Mouse (Mus musculus) hindbrain, embryonic 10.5 days (tissue): ENCODE measurements around the gene Ccdc86. TPM values are rescaled to one million over a fixed set of nuclear protein-coding genes. Genes with fewer than 3 reads are reported as not detected.

Source experiments
- DNase-seq: peaks from one replicate; pipeline ENCODE4 v3.0.0-alpha.2; 2017; ENCODE audit warnings: low spot score
- H3K27ac ChIP-seq: fragments of 300-500 bp; sonication (generic); 2 replicates; pipeline ENCODE4 v1.5.1; 2016; ENCODE audit warnings: mild to moderate bottlenecking, moderate library complexity
- H3K27me3 ChIP-seq: fragments of 300-500 bp; sonication (generic); 2 replicates; pipeline ENCODE4 v1.6.1; 2016; ENCODE audit warnings: mild to moderate bottlenecking; ENCODE audit not compliant: poor library complexity, insufficient read depth, severe bottlenecking
- H3K36me3 ChIP-seq: fragments of 300-500 bp; sonication (generic); 2 replicates; pipeline ENCODE4 v1.6.1; 2016; ENCODE audit warnings: mild to moderate bottlenecking, moderate library complexity
- H3K4me1 ChIP-seq: fragments of 300-500 bp; sonication (generic); replicated peaks from 2 replicates; pipeline ENCODE4 v1.6.1; 2016; ENCODE audit warnings: mild to moderate bottlenecking
- H3K4me3 ChIP-seq: fragments of 300-500 bp; sonication (generic); 2 replicates; pipeline ENCODE4 v1.5.1; 2016; ENCODE audit warnings: mild to moderate bottlenecking, moderate library complexity
- H3K9me3 ChIP-seq: fragments of 300-500 bp; sonication (generic); 2 replicates; pipeline ENCODE4 v1.6.1; 2016; ENCODE audit warnings: mild to moderate bottlenecking, moderate library complexity
- WGBS: fragments of 180-500 bp; shearing (Covaris S2); methylation state at CpG from one replicate; pipeline ENCODE4 v1.1.7; 2016; 5-methylcytosine and 5-hydroxymethylcytosine counted together
- polyA plus RNA-seq: library from polyadenylated mRNA; unstranded; fragments of >200 nt; fragmentation: Nextera tagmentation; extraction: Ambion mirVana; gene quantifications from 2 replicates; pipeline ENCODE4 v1.2.1, GENCODE M21; 2016

The Ccdc86 gene
- polyA plus RNA-seq, 1 experiment from 2014 or later, result 31.7 TPM

DNA sequence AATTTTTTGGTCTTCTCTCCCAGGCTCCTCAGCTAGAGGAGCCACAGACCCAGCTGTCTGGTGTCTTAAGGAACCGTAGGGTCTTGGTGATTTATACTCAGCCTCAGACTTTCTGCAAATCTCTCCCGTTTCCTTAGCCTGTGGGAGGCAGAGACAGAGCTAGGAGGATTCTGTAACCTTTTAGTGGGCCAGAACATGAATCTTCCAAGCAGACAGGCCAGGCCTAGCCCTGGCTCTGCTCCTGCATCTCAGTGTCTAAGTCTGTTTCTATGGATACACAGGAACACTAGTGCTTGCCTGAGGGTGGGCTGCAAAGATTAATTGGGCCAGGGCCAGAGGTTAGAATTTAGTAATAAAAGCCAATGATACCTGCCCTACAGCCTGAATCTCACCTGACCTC lies 24.1 kb upstream of the Ccdc86 start:
- Histone ChIP-seq H3K27ac (no peak overlapping the region), H3K4me1 (no peaks in the 10 kb centered on the region), H3K4me3 (no peak overlapping the region), H3K9me3 (peaks cover 12% of the 10 kb centered on the region; the same call in 1 of the 2 replicates), H3K27me3 (no peaks in the 10 kb centered on the region), H3K36me3 (no peaks in the 10 kb centered on the region)
- DNase-seq, result no peak
- WGBS, result 70% methylated on average over 2 of the region's 2 CpGs

DNA sequence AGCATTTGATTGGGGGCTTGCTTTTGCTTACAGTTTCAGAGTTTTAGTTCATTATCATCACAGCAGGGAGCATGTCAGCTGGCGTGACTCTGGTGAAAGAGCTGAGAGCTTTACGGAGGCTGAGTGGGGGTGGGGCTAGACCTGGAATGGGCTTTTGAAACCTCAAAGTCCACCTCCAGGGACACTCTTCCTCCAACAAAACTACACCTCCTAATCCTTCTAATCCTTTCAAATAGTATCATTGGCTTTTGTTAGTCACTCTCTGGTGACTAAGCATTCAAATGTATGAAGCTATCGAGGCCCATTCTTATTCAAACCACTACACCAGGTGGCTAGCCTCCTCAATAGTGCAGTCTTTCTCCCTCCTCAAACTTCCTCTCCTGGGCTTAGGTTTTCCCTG lies 23.6 kb upstream of the Ccdc86 start:
- Histone ChIP-seq H3K4me1 (no peaks in the 10 kb centered on the region), H3K27me3 (no peaks in the 10 kb centered on the region), H3K36me3 (no peaks in the 10 kb centered on the region), H3K4me3 (no peak overlapping the region), H3K9me3 (peaks cover 16% of the 10 kb centered on the region; the same call in 1 of the 2 replicates), H3K27ac (no peak overlapping the region)
- DNase-seq, result no peak
- WGBS, result 53% methylated on average over 3 of the region's 3 CpGs

DNA sequence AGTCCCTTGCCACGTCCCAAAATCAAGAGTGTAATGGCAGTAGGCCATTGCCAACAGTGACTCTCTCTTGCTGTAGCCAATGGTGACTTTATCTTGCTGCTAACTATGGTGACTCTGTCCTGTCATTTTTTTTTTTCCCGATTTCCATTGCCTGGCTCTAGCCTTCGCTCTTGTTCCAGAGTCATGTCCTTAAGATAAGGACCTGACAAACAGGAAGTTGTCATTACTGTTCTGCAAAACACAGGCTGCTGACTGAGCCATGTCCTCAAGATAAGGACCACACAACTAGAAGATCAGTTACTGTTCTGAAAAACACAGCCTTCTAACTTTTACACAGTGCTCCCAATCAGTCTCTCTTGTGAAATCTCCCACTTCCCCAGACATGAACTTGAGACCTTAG lies 21.4 kb upstream of the Ccdc86 start:
- no peak for DNase-seq
- Histone ChIP-seq H3K36me3 (no peaks in the 10 kb centered on the region), H3K27ac (no peak overlapping the region), H3K9me3 (peaks cover 16% of the 10 kb centered on the region; the same call in 1 of the 2 replicates), H3K27me3 (no peaks in the 10 kb centered on the region), H3K4me3 (no peak overlapping the region), H3K4me1 (no peaks in the 10 kb centered on the region)
- 88% methylated on average over 3 of the region's 3 CpGs for WGBS

DNA sequence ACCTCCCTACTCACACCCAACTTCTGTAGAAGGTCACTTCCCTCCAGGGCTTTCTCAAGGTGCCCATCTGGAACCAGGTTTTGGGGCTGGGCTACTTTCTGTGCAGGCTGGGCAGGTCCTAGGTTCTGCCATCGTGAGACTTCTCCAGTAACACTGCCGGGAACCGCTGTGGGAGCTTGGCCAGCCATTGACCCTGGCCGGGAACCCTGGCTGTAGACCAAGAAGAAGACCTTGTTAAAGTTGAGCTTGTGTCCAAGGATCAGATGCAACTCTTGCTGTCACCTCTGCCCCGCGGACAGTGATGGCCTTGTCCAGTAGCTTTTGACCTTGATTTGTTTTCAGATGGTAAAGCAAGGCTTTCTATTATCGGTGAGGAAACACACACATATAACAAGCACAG lies 19.5 kb upstream of the Ccdc86 start:
- DNase-seq, result no peak
- Histone ChIP-seq H3K4me1 (no peaks in the 10 kb centered on the region), H3K4me3 (no peak overlapping the region), H3K27me3 (no peaks in the 10 kb centered on the region), H3K27ac (no peak overlapping the region), H3K9me3 (peaks cover 16% of the 10 kb centered on the region; the same call in 1 of the 2 replicates), H3K36me3 (no peaks in the 10 kb centered on the region)
- WGBS, result 90% methylated on average over 7 of the region's 7 CpGs

DNA sequence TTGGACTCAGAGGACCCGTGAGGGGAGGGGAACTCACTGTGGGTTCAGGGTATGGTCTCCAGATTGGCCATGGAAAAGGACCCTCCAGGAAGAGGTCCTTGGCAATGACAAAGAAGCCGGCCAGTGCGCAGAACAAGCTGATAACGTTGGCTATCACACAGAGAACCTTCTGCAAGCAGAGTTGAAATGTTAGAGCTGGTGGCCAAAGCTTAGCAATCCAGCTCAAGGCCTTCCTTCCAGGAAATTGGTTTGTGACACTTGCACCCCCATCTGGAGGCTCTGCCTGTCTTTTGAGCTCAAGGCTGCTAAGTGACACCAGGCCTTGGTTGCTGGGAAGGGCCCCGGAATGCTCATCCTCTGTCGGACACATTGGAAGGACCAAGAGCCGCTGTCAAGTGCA lies 16.7 kb upstream of the Ccdc86 start:
- H3K27ac ChIP-seq, result no peak overlapping the region
- 88% methylated on average over 7 of the region's 7 CpGs for WGBS
- no peaks in the 10 kb centered on the region for H3K27me3 ChIP-seq
- peaks cover 7% of the 10 kb centered on the region; the same call in 1 of the 2 replicates for H3K9me3 ChIP-seq
- H3K36me3 ChIP-seq, result no peaks in the 10 kb centered on the region
- DNase-seq, result no peak
- H3K4me1 ChIP-seq, result no peaks in the 10 kb centered on the region
- H3K4me3 ChIP-seq, result no peak overlapping the region

DNA sequence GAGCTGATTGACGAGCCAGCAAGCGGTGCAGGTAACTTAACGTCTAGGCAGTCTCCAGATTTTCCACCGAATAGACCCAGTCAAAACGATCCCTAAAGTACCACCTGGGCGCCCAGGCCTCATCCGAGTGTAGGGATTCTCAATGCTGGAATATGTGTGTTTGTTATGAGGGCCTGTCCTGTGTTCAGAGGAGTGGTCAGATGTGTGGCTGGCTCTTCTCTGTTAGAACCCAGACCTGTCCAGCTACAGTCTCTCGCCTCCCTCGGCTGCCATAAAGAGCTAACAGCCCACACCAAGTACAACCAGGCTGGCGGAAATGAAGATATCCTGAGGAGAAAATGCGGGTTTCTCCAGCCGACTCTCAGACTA lies 10.9 kb upstream of the Ccdc86 start:
- WGBS, result 46% methylated on average over 12 of the region's 12 CpGs
- DNase-seq, result no peak
- Histone ChIP-seq H3K27ac (no peak overlapping the region), H3K4me1 (peaks cover 6% of the 10 kb centered on the region), H3K36me3 (no peaks in the 10 kb centered on the region), H3K4me3 (no peak overlapping the region), H3K27me3 (no peaks in the 10 kb centered on the region), H3K9me3 (no peaks in the 10 kb centered on the region)

DNA sequence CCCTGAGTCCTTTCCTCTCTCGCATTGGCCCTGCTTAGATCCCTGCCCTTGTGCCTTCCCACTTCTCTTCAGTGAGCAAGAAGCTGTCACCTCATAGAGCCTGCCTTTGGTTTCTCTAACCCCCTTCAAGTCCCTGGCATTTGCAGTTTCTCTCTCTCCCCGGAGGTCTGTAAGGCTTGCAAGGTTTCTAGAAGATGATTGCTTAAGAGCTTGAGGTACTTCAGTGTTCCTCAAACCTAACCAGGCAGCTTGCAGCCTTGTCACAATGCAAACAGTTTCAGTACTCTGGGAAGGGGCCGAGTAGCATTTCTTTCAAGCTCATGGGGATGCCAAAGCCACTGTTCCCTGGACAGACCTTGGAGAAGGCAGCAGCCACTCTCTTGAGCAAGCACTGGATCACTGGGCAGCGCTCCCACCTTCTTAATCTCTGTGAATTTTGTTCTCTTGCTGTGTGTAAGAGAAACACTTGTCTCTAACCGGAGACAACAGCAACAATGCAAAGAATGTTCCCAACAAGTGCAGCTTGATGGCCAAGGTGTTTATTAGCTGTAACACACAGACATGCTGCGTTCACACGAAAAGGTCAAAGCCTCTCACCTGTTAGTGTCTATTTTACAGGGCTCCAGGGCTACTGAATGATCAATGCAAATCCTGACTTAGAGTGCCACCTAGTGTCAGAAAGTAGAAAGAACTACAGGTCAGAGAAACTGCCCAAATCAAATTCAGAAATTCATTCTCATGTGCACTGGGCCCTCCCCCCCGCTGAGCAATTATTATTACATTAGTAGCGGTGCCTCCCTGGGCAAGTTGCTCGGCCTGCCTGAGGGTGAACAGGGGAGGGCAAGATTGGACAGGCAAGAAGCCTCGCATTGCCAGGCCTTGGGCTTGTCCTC lies 10.3 kb upstream of the Ccdc86 start:
- Histone ChIP-seq H3K27ac (no peak overlapping the region), H3K4me1 (peaks cover 6% of the 10 kb centered on the region), H3K9me3 (no peaks in the 10 kb centered on the region), H3K36me3 (no peaks in the 10 kb centered on the region), H3K27me3 (no peaks in the 10 kb centered on the region), H3K4me3 (no peak overlapping the region)
- 37% methylated on average over 11 of the region's 11 CpGs for WGBS
- peak; percentile 51 for DNase-seq

DNA sequence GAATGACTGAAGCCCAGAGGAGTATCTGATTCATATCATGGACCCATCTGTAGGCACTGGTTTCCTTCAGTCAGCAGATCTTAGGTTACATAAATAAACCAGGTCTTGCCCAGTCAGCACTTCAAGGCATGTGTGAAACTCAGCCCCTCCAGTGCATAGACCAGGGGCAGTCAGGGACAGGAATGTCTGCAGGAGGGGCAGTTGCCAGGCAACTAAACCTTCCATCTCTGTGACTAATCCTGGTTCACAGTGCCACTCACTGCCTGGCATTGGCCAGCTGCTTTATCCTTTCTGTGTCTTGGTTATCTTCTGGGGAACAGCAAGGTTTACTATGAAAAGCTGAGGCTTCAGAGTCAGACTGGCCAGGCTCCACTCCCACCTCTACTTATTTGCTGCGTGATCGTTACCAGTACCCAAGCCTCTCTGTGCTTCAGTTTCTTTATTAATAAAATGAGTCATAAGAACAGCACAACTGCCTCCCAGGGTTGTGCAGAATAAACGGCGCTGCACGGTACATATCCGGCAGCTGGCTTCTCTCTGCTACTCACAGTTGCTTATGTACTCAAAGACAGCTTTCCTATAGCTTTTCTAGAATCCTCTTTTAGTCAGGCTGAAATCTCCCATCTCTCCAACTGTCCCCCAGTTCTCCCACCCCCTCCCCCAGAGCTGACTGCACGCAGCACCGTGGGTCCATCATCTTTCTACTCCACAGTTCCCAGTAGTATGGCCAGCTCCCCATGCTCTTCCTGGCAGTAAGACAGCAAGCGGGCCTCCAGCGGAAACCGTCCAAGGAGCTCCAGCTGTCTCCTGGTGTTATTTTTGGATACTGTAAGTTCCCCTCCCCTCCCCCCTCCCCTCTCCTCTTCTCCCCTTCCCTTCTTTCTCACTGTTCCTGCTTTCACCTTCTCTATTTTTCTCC lies 3.2 kb upstream of the Ccdc86 start:
- H3K36me3 ChIP-seq, result no peaks in the 10 kb centered on the region; the same call in 1 of the 2 replicates
- WGBS, result 69% methylated on average over 11 of the region's 11 CpGs
- peak; percentile 21 for DNase-seq
- 0 out of 2 replicates have a peak overlapping the region, but pooled peaks have one; percentile 36 for H3K27ac ChIP-seq
- H3K27me3 ChIP-seq, result no peaks in the 10 kb centered on the region
- H3K4me1 ChIP-seq, result peaks cover 32% of the 10 kb centered on the region
- H3K4me3 ChIP-seq, result no peak overlapping the region
- no peaks in the 10 kb centered on the region for H3K9me3 ChIP-seq

DNA sequence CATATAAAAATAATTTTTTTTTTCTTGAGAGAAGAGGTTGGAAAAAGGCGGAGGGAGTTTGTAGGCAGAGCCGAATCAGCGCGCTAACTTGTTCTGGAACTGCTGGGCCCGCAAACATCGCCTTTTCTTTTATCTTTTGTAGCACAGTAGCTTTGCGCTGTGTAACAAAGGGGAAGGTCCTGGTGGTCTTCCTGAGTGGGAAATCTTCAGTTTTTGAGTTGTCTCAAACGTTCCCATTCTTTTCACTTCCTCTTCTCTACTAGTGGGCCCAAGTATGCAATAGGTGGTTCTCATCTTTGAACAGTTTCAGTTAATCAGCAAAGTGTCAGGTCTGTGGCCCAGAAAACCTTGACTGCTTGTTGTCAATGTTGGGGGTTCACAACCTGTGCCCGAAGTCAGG lies 492 bp upstream of the Ccdc86 start:
- DNase-seq, result no peak
- Histone ChIP-seq H3K27me3 (no peaks in the 10 kb centered on the region), H3K27ac (peak overlapping the region; percentile 82), H3K4me1 (peaks cover 44% of the 10 kb centered on the region), H3K36me3 (peaks cover 25% of the 10 kb centered on the region), H3K4me3 (peak overlapping the region; percentile 98), H3K9me3 (no peaks in the 10 kb centered on the region)
- 41% methylated on average over 9 of the region's 9 CpGs for WGBS

DNA sequence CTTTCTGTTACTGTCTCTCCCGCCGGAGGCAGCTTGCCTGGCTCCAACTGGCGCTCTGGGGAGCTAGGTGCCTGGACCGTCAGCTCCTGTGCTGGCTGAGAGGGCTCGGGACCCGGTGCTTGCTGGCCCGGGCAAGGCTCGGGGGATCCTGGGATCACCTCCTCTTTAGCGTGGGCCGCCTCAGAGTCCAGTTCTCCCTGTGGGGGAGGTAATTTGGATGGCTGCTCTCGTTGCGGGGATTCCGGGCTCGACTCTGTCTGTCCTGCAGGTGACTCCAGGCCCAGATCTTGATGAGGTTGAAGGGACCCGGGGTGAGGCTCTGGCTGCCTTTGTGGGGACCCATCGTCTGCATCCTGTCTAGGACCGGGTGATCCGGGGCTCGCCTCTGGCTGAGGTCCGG lies 650 bp downstream of the Ccdc86 start:
- no peaks in the 10 kb centered on the region for H3K27me3 ChIP-seq
- under 1% methylated on average over 20 of the region's 20 CpGs for WGBS
- peak overlapping the region; percentile 82 for H3K27ac ChIP-seq
- no peak for DNase-seq
- no peaks in the 10 kb centered on the region for H3K9me3 ChIP-seq
- peak overlapping the region; percentile 98 for H3K4me3 ChIP-seq
- H3K4me1 ChIP-seq, result peaks cover 44% of the 10 kb centered on the region
- peaks cover 36% of the 10 kb centered on the region for H3K36me3 ChIP-seq

DNA sequence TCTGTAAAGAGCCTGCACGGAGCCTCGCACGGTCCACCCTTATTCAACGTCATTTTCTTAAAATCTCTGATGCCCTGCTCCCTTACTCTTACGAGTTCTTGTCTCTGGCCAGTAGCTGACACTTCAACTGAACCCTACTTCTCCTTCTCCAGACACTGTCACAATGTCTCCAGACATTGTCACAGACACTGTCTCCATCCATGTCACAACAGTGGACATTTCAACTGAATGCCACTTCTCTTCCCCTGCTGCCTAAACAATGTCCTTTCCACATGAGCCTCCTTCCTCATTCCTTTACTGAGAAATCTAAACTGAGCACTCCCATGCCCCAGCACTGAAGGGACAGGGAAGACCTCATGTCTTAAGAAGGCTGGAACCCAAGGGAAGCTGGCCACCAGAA lies 1.8 kb downstream of the Ccdc86 start:
- Histone ChIP-seq H3K9me3 (no peaks in the 10 kb centered on the region), H3K4me1 (peaks cover 39% of the 10 kb centered on the region), H3K27ac (no peak overlapping the region), H3K36me3 (peaks cover 48% of the 10 kb centered on the region), H3K4me3 (peak overlapping the region; percentile 98), H3K27me3 (no peaks in the 10 kb centered on the region)
- 90% methylated on average over 5 of the region's 5 CpGs for WGBS
- DNase-seq, result no peak

DNA sequence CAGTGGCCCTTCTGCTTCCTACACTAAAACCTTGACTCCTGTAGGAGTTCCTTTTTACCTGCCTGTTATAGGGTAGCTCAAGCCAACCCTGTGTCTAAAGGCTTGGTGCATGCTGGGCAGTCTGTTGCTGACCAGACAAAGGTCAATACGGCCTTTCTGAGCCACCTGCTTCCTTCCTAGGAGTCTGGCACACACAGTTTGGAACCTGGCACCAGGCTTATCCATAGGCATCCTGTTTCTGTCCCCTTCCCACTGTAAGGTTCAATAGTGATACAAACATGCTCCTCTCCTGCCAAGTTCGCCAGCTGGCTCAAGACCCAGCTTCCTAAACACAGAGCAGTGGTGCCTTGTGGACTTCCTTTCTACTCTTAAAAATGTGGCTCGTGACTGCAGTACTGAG lies 2.6 kb downstream of the Ccdc86 start:
- peaks cover 5% of the 10 kb centered on the region; the same call in 1 of the 2 replicates for H3K27me3 ChIP-seq
- WGBS, result 88% methylated on average over 3 of the region's 3 CpGs
- peaks cover 35% of the 10 kb centered on the region for H3K4me1 ChIP-seq
- no peaks in the 10 kb centered on the region for H3K9me3 ChIP-seq
- DNase-seq, result no peak
- H3K4me3 ChIP-seq, result peak overlapping the region; percentile 98
- peaks cover 55% of the 10 kb centered on the region for H3K36me3 ChIP-seq
- no peak overlapping the region for H3K27ac ChIP-seq

DNA sequence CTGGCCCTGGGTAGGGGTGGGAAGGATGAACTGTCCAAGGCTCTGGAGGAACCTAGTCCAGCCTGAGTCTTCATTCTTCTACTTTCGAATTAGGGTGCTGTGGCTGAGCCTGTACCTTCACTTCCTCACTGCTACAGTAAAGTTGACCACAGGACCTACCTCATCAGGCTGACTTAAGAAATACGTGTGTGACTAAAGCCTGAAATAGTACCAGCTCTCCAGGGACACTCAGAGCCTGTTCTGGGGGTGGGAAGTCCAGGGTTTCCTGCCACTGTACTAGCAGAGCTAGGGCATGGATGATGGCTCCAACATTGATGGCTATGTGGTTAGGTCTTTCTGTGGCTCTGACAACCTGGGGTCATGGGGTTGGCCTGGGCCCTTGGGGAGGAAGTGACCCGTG lies 5.1 kb downstream of the Ccdc86 start:
- WGBS, result 83% methylated on average over 3 of the region's 3 CpGs
- H3K36me3 ChIP-seq, result peaks cover 55% of the 10 kb centered on the region

More for the DNA sequence above, 5.1 kb downstream of the Ccdc86 start:
- DNase-seq, result no peak
- H3K4me3 ChIP-seq, result no peak overlapping the region
- no peaks in the 10 kb centered on the region for H3K9me3 ChIP-seq
- peaks cover 10% of the 10 kb centered on the region for H3K27me3 ChIP-seq
- H3K4me1 ChIP-seq, result peaks cover 44% of the 10 kb centered on the region
- H3K27ac ChIP-seq, result no peak overlapping the region
